In genomic region chr10:108191381-108191787, GRCm38 (mm10) we compare ENCODE assay signal across 11 mouse cellular contexts. TPM values are rescaled to one million over a fixed set of nuclear protein-coding genes. Genes with fewer than 3 reads are reported as not detected.
DNase-seq lines count a peak whose midpoint lies in the region; ATAC-seq and TF ChIP-seq lines count a peak whose summit lies in the region.
"Had no signal": no experiment of that assay in that cellular context is flagged by ENCODE, and none has a peak within 500 bp of the region (broad histone marks: within the 10 kb centered on the region; RNA-seq: fewer than 3 reads in every experiment).

No protein-coding gene starts in this region.

- peak; percentile 39 for ATAC-seq in frontal cortex, adult (ENCODE audit: low TSS enrichment)
- peak; percentile 94 for ATAC-seq in megakaryocyte progenitor cell, adult 5-6 weeks (replicated peaks; ENCODE audit: poor library complexity)

- intact Hi-C loops in left cerebral cortex, postnatal 10 days (cut with DNase I): no loop called here

- no peak overlapping the region for H3K4me3 ChIP-seq in liver, adult 2 months (ENCODE audit: insufficient read depth, low read depth, low read length)
- H3K4me3 ChIP-seq: embryonic facial prominence, embryonic 15.5 days; midbrain, embryonic 10.5 days had no signal

- WGBS in liver, adult 2 months: 45% methylated on average over 8 of the region's 8 CpGs

- H3K4me1 ChIP-seq in liver, adult 2 months (ENCODE audit: control insufficient read depth, insufficient read depth, low read length): peaks cover 9% of the 10 kb centered on the region
- H3K4me1 ChIP-seq: midbrain, embryonic 10.5 days had no signal

- no peak for TF ChIP-seq CTCF in liver, adult 2 months (IDR thresholded peaks at IDR 0.05; ENCODE audit: low read depth, low read length)

- no peak overlapping the region for H3K9ac ChIP-seq in liver, adult 2 months (ENCODE audit: low read depth, low read length)
- H3K9ac ChIP-seq: embryonic facial prominence, embryonic 15.5 days had no signal

- peaks cover 14% of the 10 kb centered on the region; the same call in 1 of the 2 replicates for H3K79me2 ChIP-seq in liver, adult 2 months (ENCODE audit: control insufficient read depth, insufficient read depth, low read length)

- no peaks in the 10 kb centered on the region for H3K36me3 ChIP-seq in liver, adult 2 months (ENCODE audit: control insufficient read depth, insufficient read depth, low read length)
- H3K36me3 ChIP-seq: embryonic facial prominence, embryonic 15.5 days; midbrain, embryonic 10.5 days had no signal

- DNase-seq in frontal cortex, postnatal 36 days (ENCODE audit: low spot score in 2 of 2): no peak
- DNase-seq in liver, adult 2 months (ENCODE audit: extremely low read depth, low read depth, low spot score): peak; percentile 53
- DNase-seq in liver: no peak
- peak; percentile 52 for DNase-seq in brain, adult 2 months (ENCODE audit: low read depth, low spot score)
- DNase-seq in right cerebral cortex, postnatal 36 days (ENCODE audit: low spot score in 2 of 2): no peak
- DNase-seq in left cerebral cortex, postnatal 10 days (ENCODE audit: extremely low spot score in 1 of 2, low spot score in 2 of 2): no peak
- DNase-seq: right cerebral cortex, postnatal 4 days had no signal

- H3K27ac ChIP-seq in liver, adult 2 months (replicated peaks; ENCODE audit: insufficient read depth, low read depth, low read length): no peak overlapping the region; the same call in 1 of the 2 replicates
- H3K27ac ChIP-seq: embryonic facial prominence, embryonic 15.5 days; midbrain, embryonic 10.5 days had no signal

- no peak for TF ChIP-seq POLR2A in liver, adult 2 months (IDR thresholded peaks at IDR 0.05; ENCODE audit: extremely low read depth, insufficient read depth, low read length)

- H3K27me3 ChIP-seq in liver, adult 2 months (ENCODE audit: control insufficient read depth, insufficient read depth, low read length): no peaks in the 10 kb centered on the region
- H3K27me3 ChIP-seq: embryonic facial prominence, embryonic 15.5 days had no signal

RNA-seq across cellular contexts. Expression of gene Ppp1r12a, which starts 29.4 kb away (rescaled TPM):
- 33.8 and 38.5 TPM in 2 replicates for total RNA-seq in liver, adult 2 months (2014; rRNA removed)
- polyA plus RNA-seq in liver, adult 2 months (2012; rRNA removed): 4.4 and 5.5 TPM in 2 replicates
- 101 and 106 TPM in 2 replicates for total RNA-seq in megakaryocyte progenitor cell, adult 5-6 weeks (2015)
- total RNA-seq in megakaryocyte progenitor cell, adult 5-6 weeks (2017): 137 and 172 TPM in 2 replicates
- 100 to 1,000 TPM; 103 to 109 TPM for total RNA-seq in left cerebral cortex, postnatal 10 days (2021)

Comparison
In these comparisons a context has a peak if more than half of its experiments do, and no peak if none do; other contexts are left out.
1. DNase-seq: peak in liver, adult 2 months (single experiment) and brain, adult 2 months (single experiment); none in frontal cortex, postnatal 36 days (0 of 2), liver (single experiment), right cerebral cortex, postnatal 36 days (0 of 2) and left cerebral cortex, postnatal 10 days (0 of 2).